Mouse (Mus musculus) heart, postnatal 4 days (tissue): ENCODE data around the gene Rnd1. TPM values are rescaled to one million over a fixed set of nuclear protein-coding genes. Genes with fewer than 3 reads are reported as not detected.

Experiments
- total RNA-seq, 2 experiments: library from RNA; stranded (reverse); gene quantifications; 2 replicates each; pipeline ENCODE4 v1.2.3; 2021

Gene Rnd1
- total RNA-seq, 2 experiments from 2014 or later: 1.5 TPM

Other genes starting within 250 kb of the Rnd1 start
- not detected for gene Olfr282, start 246.2 kb downstream of the Rnd1 start, total RNA-seq
- gene Olfr281, start 224.9 kb downstream of the Rnd1 start, total RNA-seq: not detected
- not detected for gene OR5BS1P, start 207.6 kb downstream of the Rnd1 start, total RNA-seq
- not detected for gene Lalba, start 194.7 kb downstream of the Rnd1 start, total RNA-seq
- not detected for gene Olfr279, start 185.1 kb downstream of the Rnd1 start, total RNA-seq
- gene Kansl2, start 143.2 kb downstream of the Rnd1 start, total RNA-seq: 10 to 100 TPM; 88.8 to 93.8 TPM
- gene Ccnt1, start 106.5 kb downstream of the Rnd1 start, total RNA-seq: 10 to 100 TPM; 33.8 to 34.1 TPM
- not detected for gene 4930415O20Rik, start 106.5 kb downstream of the Rnd1 start, total RNA-seq
- gene Adcy6, start 67.4 kb downstream of the Rnd1 start, total RNA-seq: 100 to 1,000 TPM; 141 to 152 TPM
- 10 to 100 TPM; 15.5 to 15.8 TPM for gene Cacnb3, start 46.6 kb downstream of the Rnd1 start, total RNA-seq
- 10 to 100 TPM; 57.6 to 59.6 TPM for gene Ddx23, start 14.6 kb downstream of the Rnd1 start, total RNA-seq
- under 1 TPM; 0.38 to 0.55 TPM for gene Ccdc65, start 30.7 kb upstream of the Rnd1 start, total RNA-seq
- 10 to 100 TPM; 11.0 to 12.8 TPM for gene Fkbp11, start 50.7 kb upstream of the Rnd1 start, total RNA-seq
- 10 to 100 TPM; 40.9 to 43.7 TPM for gene Arf3, start 85.8 kb upstream of the Rnd1 start, total RNA-seq
- gene Wnt10b, start 100.7 kb upstream of the Rnd1 start, total RNA-seq: under 1 TPM; 0.36 to 0.50 TPM
- not detected for gene Wnt1, start 112.4 kb upstream of the Rnd1 start, total RNA-seq
- 1 to 10 TPM in 1 of 2 experiments, under 1 TPM in 1; 0.93 to 1.2 TPM for gene Ddn, start 132.0 kb upstream of the Rnd1 start, total RNA-seq
- 10 to 100 TPM; 88.9 to 89.3 TPM for gene Prkag1, start 154.1 kb upstream of the Rnd1 start, total RNA-seq
- 10 to 100 TPM; 65.6 to 67.2 TPM for gene Kmt2d, start 193.7 kb upstream of the Rnd1 start, total RNA-seq
- 1 to 10 TPM; 2.0 TPM for gene Rhebl1, start 217.1 kb upstream of the Rnd1 start, total RNA-seq
- gene Dhh, start 221.1 kb upstream of the Rnd1 start, total RNA-seq: 1 to 10 TPM; 2.7 to 3.5 TPM
- gene Lmbr1l, start 240.8 kb upstream of the Rnd1 start, total RNA-seq: 10 to 100 TPM; 14.1 to 15.9 TPM